Mouse (Mus musculus) MEL (cell line): Measurements from ENCODE around the gene Gtf3a. TPM values are rescaled to one million over a fixed set of nuclear protein-coding genes. Genes with fewer than 3 reads are reported as not detected.
A peak's percentile ranks its signal among the peaks of the same experiment; 100 is the strongest.

Experiments
- DNase-seq: peaks from one replicate; pipeline ENCODE4 v3.0.0; 2011; ENCODE audit warnings: low read depth, low spot score
- H3K27ac ChIP-seq: 2 replicates; pipeline ENCODE4 v1.5.1; 2012; ENCODE audit warnings: low read depth, mild to moderate bottlenecking, control low read depth, low read length, moderate library complexity; ENCODE audit not compliant: control insufficient read depth
- H3K27me3 ChIP-seq, 2 experiments: fragments of 150-350 bp in 1 of 2; sonication (generic) in 1 of 2; 2 replicates each; pipeline ENCODE4 v1.6.1; 2012; ENCODE audit warnings: low read length in 2 of 2, mild to moderate bottlenecking in 2 of 2, improper control_type of control experiment in 1 of 2, moderate library complexity in 1 of 2; ENCODE audit not compliant: insufficient read depth in 2 of 2, control insufficient read depth in 1 of 2
- H3K36me3 ChIP-seq, 2 experiments: 2 replicates each; pipeline ENCODE4 v1.6.1; 2012 to 2014; ENCODE audit warnings: low read length in 2 of 2, improper control_type of control experiment in 1 of 2, inconsistent platforms in 1 of 2, mild to moderate bottlenecking in 1 of 2; ENCODE audit not compliant: insufficient read depth in 2 of 2, control insufficient read depth in 1 of 2
- H3K4me1 ChIP-seq, 2 experiments: fragments of 150-350 bp in 1 of 2; sonication (generic) in 1 of 2; 2 replicates each; pipeline ENCODE4 v1.6.1; 2012; ENCODE audit warnings: low read length in 2 of 2, improper control_type of control experiment in 1 of 2, mild to moderate bottlenecking in 1 of 2; ENCODE audit not compliant: insufficient read depth in 2 of 2, control insufficient read depth in 1 of 2
- H3K4me3 ChIP-seq, 2 experiments: fragments of 150-350 bp in 1 of 2; sonication (generic) in 1 of 2; 2 replicates each; pipeline ENCODE4 v1.5.1; 2012; ENCODE audit warnings: low read depth in 2 of 2, low read length in 2 of 2, mild to moderate bottlenecking in 2 of 2, moderate library complexity in 2 of 2, control low read depth in 1 of 2, improper control_type of control experiment in 1 of 2; ENCODE audit not compliant: control insufficient read depth in 1 of 2, insufficient read depth in 1 of 2
- H3K79me2 ChIP-seq: 2 replicates; pipeline ENCODE4 v1.6.1; 2012; ENCODE audit warnings: mild to moderate bottlenecking, low read length, moderate library complexity; ENCODE audit not compliant: control insufficient read depth, poor library complexity, insufficient read depth
- H3K9ac ChIP-seq: 2 replicates; pipeline ENCODE4 v1.6.1; 2012; ENCODE audit warnings: low read depth, mild to moderate bottlenecking, control low read depth, low read length, moderate library complexity; ENCODE audit not compliant: control insufficient read depth, poor library complexity, severe bottlenecking
- H3K9me3 ChIP-seq: fragments of 150-350 bp; sonication (generic); replicated peaks from 2 replicates; pipeline ENCODE4 v1.6.1; 2012; ENCODE audit warnings: mild to moderate bottlenecking, low read length, improper control_type of control experiment, moderate library complexity; ENCODE audit not compliant: insufficient read depth
- BHLHE40 ChIP-seq: IDR thresholded peaks from 2 replicates; pipeline ENCODE4 v1.6.1; 2012; ENCODE audit warnings: low read depth, mild to moderate bottlenecking, inconsistent platforms, low read length, improper control_type of control experiment, borderline replicate concordance
- CHD1 ChIP-seq: IDR thresholded peaks from 2 replicates; pipeline ENCODE4 v1.6.1; 2012; ENCODE audit warnings: low read depth, mild to moderate bottlenecking, inconsistent platforms, low read length, improper control_type of control experiment
- CHD2 ChIP-seq: IDR thresholded peaks from 2 replicates; pipeline ENCODE4 v1.6.1; 2011; ENCODE audit warnings: low read length, improper control_type of control experiment
- CTCF ChIP-seq, 3 experiments: IDR thresholded peaks in 2 of 3; conservative IDR thresholded peaks in 1 of 3; 2 replicates each; pipeline ENCODE4 v1.5.1; 2011 to 2012; ENCODE audit warnings: low read length in 3 of 3, low read depth in 2 of 3, mild to moderate bottlenecking in 2 of 3, improper control_type of control experiment in 1 of 3, inconsistent platforms in 1 of 3, mixed read lengths in 1 of 3, moderate library complexity in 1 of 3; ENCODE audit not compliant: control insufficient read depth in 1 of 3, insufficient read depth in 1 of 3, poor library complexity in 1 of 3, severe bottlenecking in 1 of 3
- E2F4 ChIP-seq: IDR thresholded peaks from 2 replicates; pipeline ENCODE4 v1.6.1; 2011; ENCODE audit warnings: low read depth, low read length, improper control_type of control experiment, borderline replicate concordance
- ELF1 ChIP-seq: IDR thresholded peaks from 2 replicates; pipeline ENCODE4 v1.6.1; 2014; ENCODE audit warnings: low read depth, mild to moderate bottlenecking, inconsistent platforms, low read length, improper control_type of control experiment, moderate library complexity
- EP300 ChIP-seq, 2 experiments: IDR thresholded peaks; 2 replicates each; pipeline ENCODE4 v1.6.1; 2011; ENCODE audit warnings: improper control_type of control experiment in 2 of 2, low read length in 2 of 2, low read depth in 1 of 2, mild to moderate bottlenecking in 1 of 2
- ETS1 ChIP-seq: IDR thresholded peaks from 2 replicates; pipeline ENCODE4 v1.6.1; 2012; ENCODE audit warnings: low read depth, mild to moderate bottlenecking, inconsistent platforms, low read length, improper control_type of control experiment, moderate library complexity
- GABPA ChIP-seq: IDR thresholded peaks from 2 replicates; pipeline ENCODE4 v1.6.1; 2012; ENCODE audit warnings: low read depth, mild to moderate bottlenecking, inconsistent platforms, low read length, improper control_type of control experiment, moderate library complexity
- HCFC1 ChIP-seq: IDR thresholded peaks from 2 replicates; pipeline ENCODE4 v1.6.1; 2012; ENCODE audit warnings: low read depth, mild to moderate bottlenecking, inconsistent platforms, low read length, improper control_type of control experiment, moderate library complexity
- KAT2A ChIP-seq: conservative IDR thresholded peaks from 2 replicates; pipeline ENCODE4 v1.6.1; 2012; ENCODE audit warnings: low read depth, low read length, improper control_type of control experiment, inconsistent platforms
- MAX ChIP-seq: IDR thresholded peaks from 2 replicates; pipeline ENCODE4 v1.6.1; 2011; ENCODE audit warnings: low read length, improper control_type of control experiment
- MAZ ChIP-seq: IDR thresholded peaks from 2 replicates; pipeline ENCODE4 v1.6.1; 2012; ENCODE audit warnings: low read depth, mild to moderate bottlenecking, inconsistent platforms, low read length, improper control_type of control experiment
- MXI1 ChIP-seq: IDR thresholded peaks from 2 replicates; pipeline ENCODE4 v1.6.1; 2011; ENCODE audit warnings: mild to moderate bottlenecking, low read depth, low read length, improper control_type of control experiment
- MYC ChIP-seq: IDR thresholded peaks from 2 replicates; pipeline ENCODE4 v1.6.1; 2011; ENCODE audit warnings: low read depth, mild to moderate bottlenecking, low read length, improper control_type of control experiment, moderate library complexity
- NELFE ChIP-seq: IDR thresholded peaks from 2 replicates; pipeline ENCODE4 v1.6.1; 2011; ENCODE audit warnings: low read depth, low read length, improper control_type of control experiment
- NRF1 ChIP-seq: IDR thresholded peaks from 2 replicates; pipeline ENCODE4 v1.6.1; 2014; ENCODE audit warnings: low read depth, mild to moderate bottlenecking, inconsistent platforms, low read length, improper control_type of control experiment, moderate library complexity; ENCODE audit not compliant: poor library complexity, insufficient read depth, severe bottlenecking
- POLR2A ChIP-seq, 2 experiments: IDR thresholded peaks; 2 replicates each; pipeline ENCODE4 v1.6.1; 2011 to 2012; ENCODE audit warnings: low read length in 2 of 2, mild to moderate bottlenecking in 2 of 2, control low read depth in 1 of 2, improper control_type of control experiment in 1 of 2, low read depth in 1 of 2, moderate library complexity in 1 of 2; ENCODE audit not compliant: control insufficient read depth in 1 of 2, insufficient read depth in 1 of 2, poor library complexity in 1 of 2
- POLR2AphosphoS2 ChIP-seq: IDR thresholded peaks from 2 replicates; pipeline ENCODE4 v1.6.1; 2011; ENCODE audit warnings: low read length, improper control_type of control experiment
- RCOR1 ChIP-seq: IDR thresholded peaks from 2 replicates; pipeline ENCODE4 v1.6.1; 2012; ENCODE audit warnings: low read depth, mild to moderate bottlenecking, inconsistent platforms, low read length, improper control_type of control experiment
- SIN3A ChIP-seq: IDR thresholded peaks from 2 replicates; pipeline ENCODE4 v1.6.1; 2012; ENCODE audit warnings: low read length, improper control_type of control experiment, inconsistent platforms
- SMC3 ChIP-seq: IDR thresholded peaks from 2 replicates; pipeline ENCODE4 v1.6.1; 2011; ENCODE audit warnings: low read depth, low read length, improper control_type of control experiment
- TAL1 ChIP-seq: IDR thresholded peaks from 2 replicates; pipeline ENCODE4 v1.6.1; 2012; ENCODE audit warnings: mild to moderate bottlenecking, inconsistent platforms, low read length, moderate library complexity, mixed read lengths
- TCF12 ChIP-seq: IDR thresholded peaks from 2 replicates; pipeline ENCODE4 v1.6.1; 2014; ENCODE audit warnings: low read depth, mild to moderate bottlenecking, inconsistent platforms, low read length, improper control_type of control experiment, moderate library complexity
- USF2 ChIP-seq, 2 experiments: IDR thresholded peaks; 2 replicates each; pipeline ENCODE4 v1.6.1; 2011 to 2012; ENCODE audit warnings: improper control_type of control experiment in 2 of 2, low read length in 2 of 2, borderline replicate concordance in 1 of 2, inconsistent platforms in 1 of 2, low read depth in 1 of 2, mild to moderate bottlenecking in 1 of 2; ENCODE audit not compliant: insufficient read depth in 1 of 2
- ZC3H11A ChIP-seq: IDR thresholded peaks from 2 replicates; pipeline ENCODE4 v1.6.1; 2012; ENCODE audit warnings: low read depth, mild to moderate bottlenecking, inconsistent platforms, low read length, improper control_type of control experiment
- ZKSCAN1 ChIP-seq: IDR thresholded peaks from 2 replicates; pipeline ENCODE4 v1.6.1; 2012; ENCODE audit warnings: low read depth, mild to moderate bottlenecking, inconsistent platforms, low read length, improper control_type of control experiment, moderate library complexity
- ZMIZ1 ChIP-seq: IDR thresholded peaks from 2 replicates; pipeline ENCODE4 v1.6.1; 2012; ENCODE audit warnings: low read depth, mild to moderate bottlenecking, inconsistent platforms, low read length, improper control_type of control experiment, moderate library complexity
- ZNF384 ChIP-seq: IDR thresholded peaks from 2 replicates; pipeline ENCODE4 v1.6.1; 2012; ENCODE audit warnings: low read depth, mild to moderate bottlenecking, inconsistent platforms, low read length, improper control_type of control experiment
- polyA plus RNA-seq, 2 experiments: library from polyadenylated mRNA; stranded (reverse) in 1 of 2; unstranded in 1 of 2; fragments of >175 nt in 1 of 2; fragments of >200 nt in 1 of 2; gene quantifications; 2 replicates each; pipeline versions ENCODE4 v1.2.1 to v1.2.4; 2012; ENCODE audit warnings: low replicate concordance in 2 of 2, low read depth in 1 of 2; ENCODE audit not compliant: insufficient read length in 2 of 2, insufficient read depth in 1 of 2, missing spikeins in 1 of 2
- total RNA-seq: library from RNA; depleted of rRNA; stranded (reverse); fragments of 300-350 nt; gene quantifications from 2 replicates; pipeline ENCODE4 v1.2.3, GENCODE M21; 2012; rRNA removed

Gene Gtf3a
- 173 and 177 TPM in 2 replicates for total RNA-seq
- 100 to 1,000 TPM in 1 of 2 experiments, not detected in 1; 204 TPM for polyA plus RNA-seq

DNA sequence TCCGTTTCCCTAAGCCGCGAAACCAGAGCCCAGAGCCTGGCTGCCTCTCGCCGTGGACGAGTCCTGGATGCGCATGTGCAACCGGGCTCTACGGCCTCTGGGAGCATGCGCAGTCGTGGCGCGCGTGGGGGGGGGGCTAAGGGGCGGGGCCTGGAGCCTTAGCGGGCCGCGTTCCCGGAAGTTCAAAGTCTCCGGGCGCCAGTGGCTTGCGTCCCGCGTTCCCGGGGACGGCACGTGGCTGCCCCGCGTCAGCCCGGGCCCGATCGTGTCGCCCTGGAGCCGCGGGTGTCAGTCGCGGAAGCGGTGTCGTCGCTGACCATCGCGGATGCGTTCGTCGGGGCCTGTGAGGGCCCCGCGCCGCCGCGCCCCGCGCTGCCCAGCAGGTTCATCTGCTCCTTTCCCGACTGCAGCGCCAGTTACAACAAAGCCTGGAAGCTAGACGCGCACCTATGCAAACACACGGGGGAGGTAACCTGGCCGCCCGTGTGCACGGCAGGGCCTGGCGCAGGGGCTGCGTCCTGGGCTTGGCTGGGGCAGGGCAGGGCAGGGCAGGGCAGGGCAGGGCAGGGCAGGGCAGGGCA is at the start of gene Gtf3a:
Gene Gtf3a (plus strand): TSS at position 150 of the 581 bp plus-strand sequence.
- peak; percentile 78; the same call in 1 of the 2 replicates for TF ChIP-seq POLR2AphosphoS2
- TF ChIP-seq MXI1, result peak; percentile 97
- no peak for TF ChIP-seq CTCF (IDR thresholded peaks at IDR 0.05 in 2 of 3, conservative IDR thresholded peaks at IDR 0.05 in 1 of 3; ENCODE audit: control insufficient read depth in 1 of 3, insufficient read depth in 1 of 3, low read depth in 2 of 3, low read length in 3 of 3, poor library complexity in 1 of 3, severe bottlenecking in 1 of 3)
- no peak; the same call in 1 of the 2 replicates for TF ChIP-seq KAT2A
- peak; percentile 91 for TF ChIP-seq ZMIZ1
- peak; percentile 76 to 95; a peak in 3 of 4 replicates for TF ChIP-seq POLR2A (IDR thresholded peaks at IDR 0.05; ENCODE audit: control insufficient read depth in 1 of 2, insufficient read depth in 1 of 2, low read depth in 1 of 2, low read length in 2 of 2, poor library complexity in 1 of 2)
- TF ChIP-seq E2F4, result peak; percentile 66; the same call in 1 of the 2 replicates
- no peak for TF ChIP-seq TAL1
- peak; percentile 78 for TF ChIP-seq NRF1
- no peak for TF ChIP-seq CHD1
- no peak for TF ChIP-seq CHD2
- no peak for TF ChIP-seq ZC3H11A
- peak; percentile 98 for TF ChIP-seq NELFE
- peak; percentile 88 for TF ChIP-seq SIN3A
- TF ChIP-seq MYC, result peak; percentile 82
- no peak for TF ChIP-seq GABPA
- peak; percentile 69; the same call in 1 of the 2 replicates for TF ChIP-seq HCFC1
- peak; percentile 91 for TF ChIP-seq ELF1
- TF ChIP-seq MAX, result peak; percentile 92
- no peak for TF ChIP-seq USF2 (IDR thresholded peaks at IDR 0.05; ENCODE audit: borderline replicate concordance in 1 of 2, insufficient read depth in 1 of 2, low read depth in 1 of 2, low read length in 2 of 2)
- TF ChIP-seq BHLHE40, result no peak
- peak; percentile 54; the same call in 1 of the 2 replicates for TF ChIP-seq ETS1
- TF ChIP-seq ZKSCAN1, result no peak
- 0 out of 4 replicates have a peak, but pooled peaks of 1 of the 2 experiments have one; percentile 4 for TF ChIP-seq EP300 (IDR thresholded peaks at IDR 0.05; ENCODE audit: low read depth in 1 of 2, low read length in 2 of 2)
- TF ChIP-seq SMC3, result no peak
- peak; percentile 77; the same call in 1 of the 2 replicates for TF ChIP-seq MAZ
- TF ChIP-seq ZNF384, result no peak; the same call in 1 of the 2 replicates
- TF ChIP-seq TCF12, result peak; percentile 35; the same call in 1 of the 2 replicates
- no peak for TF ChIP-seq RCOR1
- DNase-seq, result peak; percentile 94
- Histone ChIP-seq H3K79me2 (peaks cover 22% of the 10 kb centered on the region), H3K36me3 (peaks cover 5 to 8% of the 10 kb centered on the region in 2 experiments), H3K9ac (peak within 1 kb of the TSS; percentile 96), H3K4me1 (peaks cover 0 to 19% of the 10 kb centered on the region in 2 experiments; a peak in 3 of 4 replicates), H3K9me3 (no peaks in the 10 kb centered on the region), H3K4me3 (peak within 1 kb of the TSS; percentile 86 to 91), H3K27ac (peak within 1 kb of the TSS; percentile 99), H3K27me3 (peaks cover 0 to 2% of the 10 kb centered on the region in 2 experiments; a peak in 1 of 4 replicates)
